Mouse (Mus musculus) thymus, adult 2 months (tissue): ENCODE data around the gene Parn. TPM values are rescaled to one million over a fixed set of nuclear protein-coding genes. Genes with fewer than 3 reads are reported as not detected.
"Not testable (repeated sequence)": the region's sequence is repeated elsewhere in the genome, so short reads cannot be mapped to it uniquely, and the experiment has no call there.

Source experiments
- DNase-seq: peaks from one replicate; pipeline ENCODE4 v3.0.0; 2021
- H3K27ac ChIP-seq: fragments of 200-500 bp; 2 replicates; pipeline ENCODE4 v1.5.1; 2012; ENCODE audit warnings: low read length, control low read depth; ENCODE audit not compliant: control insufficient read depth, insufficient read depth
- H3K27me3 ChIP-seq: fragments of 200-500 bp; 2 replicates; pipeline ENCODE4 v1.6.1; 2012; ENCODE audit warnings: mild to moderate bottlenecking, low read length, moderate library complexity, mixed read lengths; ENCODE audit not compliant: control insufficient read depth, insufficient read depth
- H3K36me3 ChIP-seq: fragments of 200-500 bp; 2 replicates; pipeline ENCODE4 v1.6.1; 2012; ENCODE audit warnings: mild to moderate bottlenecking, low read length, moderate library complexity; ENCODE audit not compliant: control insufficient read depth, insufficient read depth
- H3K4me1 ChIP-seq: fragments of 200-500 bp; replicated peaks from 2 replicates; pipeline ENCODE4 v1.6.1; 2012; ENCODE audit warnings: low read length; ENCODE audit not compliant: control insufficient read depth, insufficient read depth
- H3K4me3 ChIP-seq: fragments of 200-500 bp; 2 replicates; pipeline ENCODE4 v1.5.1; 2012; ENCODE audit warnings: mild to moderate bottlenecking, low read length, control low read depth, moderate library complexity; ENCODE audit not compliant: control insufficient read depth, insufficient read depth
- CTCF ChIP-seq: fragments of 200-500 bp; IDR thresholded peaks from 2 replicates; pipeline ENCODE4 v1.5.1; 2012; ENCODE audit warnings: mild to moderate bottlenecking, control low read depth, low read length, moderate library complexity, borderline replicate concordance; ENCODE audit not compliant: control insufficient read depth, poor library complexity, insufficient read depth; ENCODE audit errors: extremely low read depth
- POLR2A ChIP-seq: fragments of 200-500 bp; IDR thresholded peaks from 2 replicates; pipeline ENCODE4 v1.6.1; 2012; ENCODE audit warnings: mild to moderate bottlenecking, low read length, control low read depth, moderate library complexity; ENCODE audit not compliant: control insufficient read depth, poor library complexity, insufficient read depth; ENCODE audit errors: extremely low read depth
- WGBS: fragments of 180-500 bp; shearing (Covaris S2); methylation state at CpG from one replicate; pipeline ENCODE4 v1.1.7; 2018; 5-methylcytosine and 5-hydroxymethylcytosine counted together
- polyA plus RNA-seq: library from polyadenylated mRNA; depleted of rRNA; stranded (reverse); fragments of >200 nt; gene quantifications from 2 replicates; pipeline ENCODE4 v1.2.3, GENCODE M21; 2012

Gene Parn
- polyA plus RNA-seq, 1 experiment = 21.0 TPM

GRCm38 (mm10) chr16:13668402-13669108 is 585 bp upstream of the Parn start:
- DNase-seq = peak; percentile 4
- WGBS = 90% methylated on average over 10 of the region's 10 CpGs
- Histone ChIP-seq H3K4me3 (no peak overlapping the region), H3K36me3 (no peaks in the 10 kb centered on the region), H3K27me3 (no peaks in the 10 kb centered on the region), H3K4me1 (peaks cover 10% of the 10 kb centered on the region), H3K27ac (no peak overlapping the region)
- TF ChIP-seq CTCF = no peak

DNA sequence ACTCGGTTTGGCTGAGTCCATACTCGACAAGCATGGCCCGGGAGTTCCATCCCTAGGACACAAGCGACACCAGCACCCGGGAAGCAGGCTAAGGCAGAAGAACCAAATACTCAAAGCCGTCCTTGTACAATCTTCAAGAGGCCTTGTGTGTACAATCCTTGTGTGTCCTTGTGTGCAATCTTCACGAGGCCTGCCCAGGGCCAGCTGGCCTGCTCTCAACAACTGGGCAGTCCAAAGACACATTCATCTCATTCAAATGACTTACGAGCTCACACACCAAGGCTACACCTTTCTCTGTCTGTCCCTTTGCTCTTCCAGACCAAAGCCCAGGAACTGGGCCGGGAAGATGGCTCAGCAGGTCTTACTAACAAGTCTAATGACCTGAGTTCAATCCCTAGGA is 7.2 kb downstream of the Parn start:
- Histone ChIP-seq H3K4me1 (no peaks in the 10 kb centered on the region), H3K36me3 (peaks cover 12% of the 10 kb centered on the region; the same call in 1 of the 2 replicates), H3K27me3 (no peaks in the 10 kb centered on the region), H3K4me3 (no peak overlapping the region), H3K27ac (no peak overlapping the region)
- DNase-seq = no peak
- TF ChIP-seq POLR2A (no peak), CTCF (no peak)
- 98% methylated on average over 9 of the region's 9 CpGs for WGBS

DNA sequence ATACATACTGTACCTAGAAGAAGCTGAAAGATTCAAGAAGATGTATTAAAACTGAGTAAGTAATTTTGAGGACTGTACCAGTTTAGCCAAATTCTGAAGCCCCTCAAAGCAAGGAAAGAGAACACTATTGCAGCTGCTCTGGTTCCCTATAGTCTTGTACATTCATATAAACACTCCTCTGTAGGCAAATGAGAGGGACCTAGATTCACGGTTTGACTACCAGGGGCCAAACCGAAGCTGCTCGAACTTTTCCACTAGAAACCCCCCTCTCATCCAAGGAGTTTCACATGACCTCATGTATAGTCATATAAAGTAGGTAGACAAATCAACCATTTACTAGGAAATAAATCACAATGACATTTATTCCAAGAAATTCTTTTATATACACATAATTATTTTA is 9.1 kb downstream of the Parn start:
- WGBS = 98% methylated on average over 3 of the region's 3 CpGs
- Histone ChIP-seq H3K27me3 (no peaks in the 10 kb centered on the region), H3K4me1 (no peaks in the 10 kb centered on the region), H3K36me3 (peaks cover 17% of the 10 kb centered on the region), H3K27ac (no peak overlapping the region), H3K4me3 (no peak overlapping the region)
- TF ChIP-seq POLR2A = no peak
- no peak for TF ChIP-seq CTCF
- DNase-seq = no peak

GRCm38 (mm10) chr16:13645930-13646329 is 22.0 kb downstream of the Parn start:
- Histone ChIP-seq H3K4me3 (no peak overlapping the region), H3K27ac (no peak overlapping the region), H3K36me3 (peaks cover 4% of the 10 kb centered on the region), H3K4me1 (no peaks in the 10 kb centered on the region), H3K27me3 (no peaks in the 10 kb centered on the region)
- TF ChIP-seq CTCF (no peak), POLR2A (no peak)
- no peak for DNase-seq
- 97% methylated on average over 4 of the region's 4 CpGs for WGBS

- DNase-seq = no peak
- Histone ChIP-seq H3K27ac (no peak overlapping the region), H3K4me3 (no peak overlapping the region), H3K27me3 (no peaks in the 10 kb centered on the region), H3K4me1 (no peaks in the 10 kb centered on the region), H3K36me3 (no peaks in the 10 kb centered on the region; the same call in 1 of the 2 replicates)
- 75% methylated on average over 3 of the region's 3 CpGs for WGBS
- TF ChIP-seq CTCF (no peak), POLR2A (no peak)
These were observed 23.5 kb downstream of the Parn start for GRCm38 (mm10) chr16:13644474-13644873.

DNA sequence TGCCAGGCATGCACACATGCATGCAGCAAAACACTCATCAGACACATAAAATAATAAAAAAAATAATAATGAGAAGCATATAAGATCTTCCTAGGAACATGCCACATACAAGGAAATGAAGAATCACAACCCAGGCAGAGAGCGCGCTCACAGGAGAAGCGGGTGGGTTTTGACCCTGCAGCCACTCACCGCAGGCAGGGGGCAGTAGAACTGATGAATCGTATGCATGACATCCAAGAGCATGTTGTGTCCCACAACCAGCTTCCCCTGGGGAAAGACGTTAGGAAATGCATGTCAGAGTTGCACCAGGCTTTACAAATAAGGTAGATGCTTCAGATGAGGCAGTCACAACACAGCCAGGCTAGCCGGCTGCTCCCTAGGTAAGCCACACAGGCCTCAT is 27.9 kb downstream of the Parn start:
- Histone ChIP-seq H3K27ac (no peak overlapping the region), H3K36me3 (no peaks in the 10 kb centered on the region; the same call in 1 of the 2 replicates), H3K4me3 (no peak overlapping the region), H3K4me1 (no peaks in the 10 kb centered on the region), H3K27me3 (no peaks in the 10 kb centered on the region)
- WGBS = 95% methylated on average over 7 of the region's 7 CpGs
- TF ChIP-seq POLR2A (no peak), CTCF (no peak)
- DNase-seq = peak; percentile 42

DNA sequence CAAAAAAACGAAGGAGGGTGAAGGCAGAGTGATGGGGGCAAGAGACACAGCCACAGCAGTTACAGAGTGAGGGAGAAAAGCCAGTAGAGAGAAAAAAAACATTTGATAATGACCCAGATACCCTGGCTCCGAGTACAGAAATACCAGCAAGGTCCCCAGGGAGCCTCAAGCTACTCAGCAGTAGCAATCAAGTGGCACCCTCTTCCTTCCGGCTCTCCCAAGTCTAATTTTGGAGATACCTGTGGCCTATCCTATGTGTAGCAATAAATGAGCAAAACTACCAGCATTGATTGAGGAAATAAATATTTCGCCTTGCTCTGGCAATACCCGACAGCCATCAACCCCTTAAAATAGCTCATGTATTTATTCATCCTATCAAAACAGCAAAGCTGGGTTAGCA is 28.5 kb downstream of the Parn start:
- no peak for DNase-seq
- Histone ChIP-seq H3K4me3 (no peak overlapping the region), H3K27ac (no peak overlapping the region), H3K27me3 (no peaks in the 10 kb centered on the region), H3K4me1 (no peaks in the 10 kb centered on the region), H3K36me3 (no peaks in the 10 kb centered on the region; the same call in 1 of the 2 replicates)
- no peak for TF ChIP-seq POLR2A
- no peak for TF ChIP-seq CTCF
- WGBS = 94% methylated on average over 5 of the region's 5 CpGs

DNA sequence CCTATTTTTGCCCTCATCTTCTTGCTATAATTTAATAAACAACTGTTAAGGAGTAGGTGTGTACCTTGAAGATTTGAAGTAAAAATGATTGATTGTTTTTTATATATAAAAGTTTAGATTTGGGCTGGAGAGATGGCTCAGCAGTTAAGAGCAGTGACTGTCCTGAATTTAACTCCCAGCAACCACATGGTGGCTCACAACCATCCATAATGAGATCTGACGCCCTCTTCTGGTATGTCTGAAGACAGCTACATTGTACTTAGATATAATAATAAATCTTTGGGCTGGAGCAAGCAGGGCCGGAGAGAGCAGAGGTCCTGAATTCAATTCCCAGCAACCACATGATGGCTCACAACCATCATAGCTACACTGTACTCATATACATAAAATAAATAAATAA is 29.8 kb downstream of the Parn start:
- H3K27me3 ChIP-seq, H3K4me3 ChIP-seq, H3K36me3 ChIP-seq, H3K27ac ChIP-seq, H3K4me1 ChIP-seq, DNase-seq: not testable (repeated sequence)
- WGBS = 81% methylated on average over 2 of the region's 2 CpGs
